Mouse (Mus musculus): ENCODE data around the gene Efna4.

Efna4 gene

DNA sequence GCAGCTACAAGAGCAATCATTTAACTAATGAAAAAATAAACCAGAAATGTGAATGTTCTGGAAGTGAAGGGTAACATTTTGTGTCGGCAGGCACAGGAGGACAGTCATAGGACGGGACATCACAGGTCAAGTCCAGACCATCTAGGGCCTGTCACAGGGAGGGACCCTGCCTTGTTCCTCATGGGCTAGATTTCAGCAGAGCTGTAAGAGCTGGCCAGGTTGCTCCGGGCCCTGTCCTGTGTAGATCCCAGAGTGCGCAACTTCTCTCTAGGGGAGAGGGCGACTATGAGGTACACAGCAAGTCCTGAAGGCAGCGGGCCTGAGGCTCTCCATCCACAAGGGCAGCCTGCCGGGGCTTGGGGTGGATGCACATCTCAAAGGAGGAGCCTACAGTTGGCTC is 23.8 kb upstream of the Efna4 start, which contains the start of gene Dcst2:
TSS of gene Dcst2 (plus strand) at position 301 of the 400 bp plus-strand sequence.
- DNase-seq: no peak

DNA sequence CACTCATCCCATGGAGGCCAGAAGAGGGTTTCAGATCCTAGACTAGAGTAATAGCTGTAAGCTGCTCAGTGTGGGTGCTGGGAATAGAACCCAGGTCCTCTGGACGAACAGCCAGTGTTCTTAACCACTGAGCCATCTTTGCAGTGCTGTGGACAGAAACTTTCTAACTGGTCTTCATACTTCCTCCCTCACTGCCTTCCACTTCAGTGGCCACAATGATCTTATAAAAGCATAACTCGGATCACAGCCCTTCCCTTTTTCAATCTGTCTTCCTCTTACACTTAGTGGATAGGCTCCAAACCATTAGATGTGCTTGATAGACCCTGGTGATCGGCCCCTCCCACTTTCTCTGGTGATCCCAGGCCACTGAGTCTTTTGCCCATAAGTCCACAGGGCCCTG is 22.4 kb upstream of the Efna4 start:
- DNase-seq: peak in 1 of 2 experiments; percentile 3

DNA sequence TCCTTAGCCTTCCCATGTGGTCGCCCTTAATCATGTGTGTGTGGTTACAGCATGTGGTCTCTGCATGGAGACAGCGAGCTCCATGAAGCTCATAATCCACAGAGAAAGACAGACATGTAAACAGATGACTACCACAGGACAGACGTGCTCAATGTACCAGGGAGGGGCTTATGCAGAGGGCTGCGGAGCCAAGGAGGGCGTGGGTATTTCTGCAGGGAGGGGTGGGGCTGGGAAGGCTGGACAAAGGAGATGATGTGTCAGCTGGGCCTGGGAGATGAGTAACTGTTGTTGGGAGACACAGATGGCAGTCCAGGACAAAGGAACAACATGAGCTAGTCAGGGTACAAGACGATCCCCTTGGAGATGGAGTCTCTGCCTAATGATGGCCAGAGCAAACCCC is 21.8 kb upstream of the Efna4 start:
- peak in 1 of 2 experiments; percentile 8 for DNase-seq

DNA sequence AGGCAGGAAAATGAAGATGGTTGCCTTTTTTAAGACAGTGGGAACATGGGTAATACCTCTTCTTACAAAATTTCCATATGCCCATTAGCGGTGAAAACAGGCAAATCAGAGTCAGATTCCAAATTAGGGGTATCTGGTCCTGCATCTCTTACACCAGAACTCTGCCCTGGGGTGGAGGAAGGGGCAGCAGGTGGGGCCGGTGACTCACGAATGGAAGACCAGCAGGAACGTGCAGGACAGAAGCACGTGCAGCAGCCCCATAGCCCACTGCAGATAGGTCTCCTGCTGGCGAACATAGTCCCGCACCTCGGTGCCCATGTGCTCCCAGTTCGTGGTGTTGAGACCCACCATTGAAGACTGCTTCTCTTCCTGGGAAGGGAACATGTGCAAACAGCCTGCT is 18.2 kb upstream of the Efna4 start:
- DNase-seq: peak in 1 of 2 experiments; percentile 2

DNA sequence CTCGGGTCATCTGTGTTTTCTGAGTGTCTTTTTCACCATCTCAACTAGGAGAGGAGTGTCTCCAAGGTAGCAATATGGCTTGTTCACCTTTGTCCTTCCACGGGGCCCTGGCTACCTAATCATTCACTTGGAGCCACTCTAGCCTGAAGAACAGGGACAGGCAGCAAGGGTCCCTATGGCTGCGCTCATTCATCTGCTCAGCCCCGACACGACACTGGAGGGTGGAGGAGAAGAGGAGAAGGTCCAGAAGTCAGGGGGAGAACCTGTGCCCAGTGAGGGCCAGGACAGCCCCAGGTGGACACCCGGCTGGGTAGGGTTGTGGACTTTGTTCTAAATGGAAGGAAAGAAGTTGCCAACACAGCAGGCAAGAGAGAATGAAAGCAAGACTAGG is 17.7 kb upstream of the Efna4 start:
- DNase-seq: peak in 1 of 2 experiments; percentile 1

DNA sequence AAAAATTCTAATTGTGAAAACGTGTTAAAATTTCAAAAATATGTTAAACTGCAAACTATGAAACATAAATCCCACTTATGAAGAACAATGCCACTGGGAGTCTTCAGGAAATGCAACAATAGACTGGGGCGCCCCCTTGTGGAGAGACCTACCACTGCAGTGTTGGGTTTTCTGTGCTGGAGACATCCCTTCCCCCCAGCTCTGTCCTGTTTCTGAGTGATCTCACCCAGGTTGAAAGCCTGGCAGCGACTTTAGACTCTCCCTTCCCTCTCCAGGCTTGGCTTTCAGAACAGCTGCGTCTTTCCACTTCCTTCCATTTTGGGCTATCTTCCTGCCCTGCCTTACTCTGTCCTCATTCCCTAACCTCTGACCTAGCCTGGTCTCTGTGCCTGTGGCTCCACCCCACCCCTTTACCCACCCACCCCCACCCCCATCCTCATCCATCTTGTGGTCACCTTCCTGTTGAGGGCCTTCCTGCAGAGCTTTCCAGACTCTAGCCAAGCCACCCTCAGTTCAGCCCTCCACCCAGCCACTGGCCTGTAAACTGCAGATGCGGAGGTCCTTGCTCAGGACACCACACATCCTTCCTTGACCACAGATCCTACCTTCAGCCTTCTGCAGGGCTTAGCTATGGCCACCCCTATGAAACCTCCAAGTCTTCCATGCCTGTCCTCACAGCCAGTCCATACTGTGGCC is 17.1 kb upstream of the Efna4 start:
- DNase-seq: peak; percentile 92 to 96

DNA sequence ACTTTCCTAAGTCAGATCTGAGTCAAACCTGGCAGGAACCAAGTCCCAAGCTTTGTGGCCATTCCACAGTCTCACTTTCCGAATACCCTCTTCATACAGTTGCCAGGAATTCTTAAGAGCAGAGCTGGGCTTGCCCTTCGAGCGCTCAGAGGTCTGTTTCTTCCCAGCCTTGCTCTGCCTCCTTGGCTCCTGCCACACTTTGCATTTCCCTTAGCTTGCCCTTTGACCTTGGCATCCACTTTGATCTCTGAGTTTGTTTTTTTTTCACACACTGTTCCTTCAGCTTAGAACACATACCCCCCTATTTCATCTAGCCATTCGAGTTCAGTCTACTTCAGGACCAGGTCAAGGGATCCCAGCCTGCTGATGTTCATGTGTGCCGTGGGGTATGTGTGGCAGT is 13.4 kb upstream of the Efna4 start:
- peak in 1 of 2 experiments; percentile 8 for DNase-seq

DNA sequence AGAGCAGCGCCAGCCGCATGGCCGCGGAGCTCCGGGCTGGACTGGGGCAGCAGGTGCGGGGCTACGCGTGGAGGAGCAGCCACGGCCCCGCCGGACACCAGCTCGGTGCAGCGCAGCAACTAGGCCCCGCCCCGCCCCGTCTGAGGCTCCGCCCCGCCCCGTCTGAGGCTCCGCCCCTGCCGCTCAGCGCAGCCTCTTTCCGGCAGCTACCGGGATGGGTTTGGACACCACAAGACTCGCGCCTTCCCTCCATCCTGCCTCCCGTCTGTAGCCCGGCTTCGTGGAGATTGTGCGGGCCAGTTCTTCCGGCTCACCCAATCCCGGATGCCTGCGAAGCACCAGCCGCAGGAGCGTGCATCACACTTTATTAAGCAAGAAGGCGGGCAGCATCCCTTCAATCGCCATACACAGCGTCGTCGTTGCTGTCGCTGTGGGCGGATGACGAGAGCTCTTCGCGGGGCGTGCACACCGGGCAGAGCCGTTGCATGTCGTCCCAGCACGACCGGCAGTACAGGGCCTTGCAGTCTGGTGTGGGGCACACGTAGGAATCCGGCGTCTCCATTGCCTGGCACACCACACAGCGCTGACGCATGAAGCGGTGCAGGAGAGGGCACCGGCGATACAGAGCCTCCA is 12.2 kb upstream of the Efna4 start, which contains the start of gene Adam15:
TSS of gene Adam15 (minus strand) at position 128 of the 633 bp plus-strand sequence.
- peak; percentile 97 to 98 for DNase-seq

DNA sequence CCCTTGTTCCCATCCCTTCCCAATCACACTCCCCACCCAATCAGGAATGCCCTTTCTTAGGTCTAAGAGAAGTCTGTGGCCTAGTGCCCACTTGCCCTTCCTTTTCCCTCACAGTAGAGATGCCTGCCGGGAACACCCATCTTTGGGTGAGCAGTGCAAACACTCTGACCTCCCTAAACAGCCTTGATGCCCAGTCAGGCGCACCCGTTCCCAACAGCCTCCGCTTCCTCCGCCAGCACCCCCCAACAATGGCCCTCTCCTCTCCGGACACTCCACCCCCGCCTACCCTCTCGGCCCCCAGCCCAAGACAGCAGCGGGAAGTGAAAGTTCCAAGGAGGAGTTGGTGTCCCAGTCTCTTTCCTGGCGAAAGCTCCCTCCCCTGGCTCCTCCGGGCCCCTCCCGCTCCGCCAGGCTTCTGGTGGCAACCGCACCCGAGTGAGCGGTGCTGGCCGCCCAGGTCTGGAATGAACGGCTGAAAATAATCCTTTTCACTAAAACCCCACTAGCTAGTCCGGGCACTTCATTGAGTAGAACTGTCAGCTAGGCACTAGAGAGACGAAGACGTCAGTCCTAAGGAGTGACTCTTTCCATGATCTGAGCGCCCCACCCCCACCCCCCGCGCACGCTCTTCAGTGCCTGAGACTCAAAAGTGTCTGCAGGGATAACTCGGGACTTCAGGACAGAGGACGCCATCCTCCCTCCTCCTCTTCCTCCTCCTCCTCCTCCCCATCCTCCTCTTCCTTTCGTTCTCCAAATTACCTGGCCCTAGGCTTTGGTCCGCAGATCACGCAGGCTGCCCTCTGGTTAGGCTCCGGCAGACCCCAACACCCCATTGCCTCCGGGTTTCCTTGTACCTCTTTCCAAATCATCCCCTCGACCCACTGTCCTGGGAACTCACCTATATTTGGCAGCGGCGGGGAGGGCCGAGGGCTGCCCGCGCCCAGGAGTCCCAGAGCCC is 11.4 kb upstream of the Efna4 start:
- DNase-seq: peak; percentile 51 to 57

DNA sequence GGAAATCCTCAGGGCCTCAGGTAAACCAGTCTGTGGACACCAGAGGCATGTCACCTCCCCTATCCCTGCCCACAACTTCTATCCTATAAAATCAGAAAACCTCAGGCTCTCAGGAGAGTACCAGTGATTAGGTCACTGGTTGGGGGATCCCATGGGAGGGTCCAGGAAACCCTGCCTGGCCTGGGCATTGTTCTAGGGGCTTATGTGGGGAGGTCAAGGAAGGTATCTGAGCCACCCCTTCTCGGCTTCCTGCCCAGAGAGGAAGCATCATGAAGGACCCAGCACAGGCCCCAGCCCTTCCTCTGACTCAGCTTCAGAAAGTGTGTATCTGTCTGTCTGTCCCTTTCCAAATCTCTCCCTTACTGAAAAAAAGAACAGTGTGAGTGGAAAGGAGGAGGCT is 10.1 kb upstream of the Efna4 start:
- DNase-seq: no peak

DNA sequence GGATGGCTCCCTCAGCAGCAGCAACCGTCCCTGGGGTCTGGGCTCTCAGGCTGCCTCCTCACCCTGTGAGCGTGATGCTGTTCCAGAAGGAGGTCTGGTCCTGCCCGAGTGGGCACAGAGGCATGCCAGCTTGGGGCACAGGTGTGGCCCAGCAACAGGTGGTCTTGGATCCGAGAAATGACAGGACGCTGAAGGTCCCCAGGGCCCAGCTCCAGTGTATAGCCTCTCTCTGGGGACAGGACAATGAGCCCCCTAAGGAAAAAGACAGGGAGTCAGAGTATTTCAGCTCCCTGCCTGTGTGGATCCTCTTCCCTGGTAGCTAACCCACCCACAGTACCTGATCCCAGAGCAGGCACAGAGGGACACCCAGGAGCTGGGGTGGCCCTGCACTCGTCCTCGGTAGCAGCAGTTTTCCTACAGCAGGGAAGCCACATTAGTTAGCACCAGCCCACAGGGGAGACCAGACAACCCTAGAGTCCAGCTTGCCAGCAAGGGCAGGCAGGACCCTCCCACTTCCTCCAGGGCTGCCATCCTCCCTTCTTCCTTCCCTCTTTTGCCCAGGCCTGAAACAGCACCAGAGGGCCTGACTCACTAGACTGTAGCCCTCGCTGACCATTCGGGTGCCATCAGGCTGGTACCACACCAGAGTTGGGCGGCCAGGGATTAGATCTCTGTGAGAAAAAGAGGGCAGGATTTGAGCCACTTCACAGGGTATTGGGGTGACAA is 9.2 kb upstream of the Efna4 start:
- DNase-seq: peak in 1 of 2 experiments; percentile 13

DNA sequence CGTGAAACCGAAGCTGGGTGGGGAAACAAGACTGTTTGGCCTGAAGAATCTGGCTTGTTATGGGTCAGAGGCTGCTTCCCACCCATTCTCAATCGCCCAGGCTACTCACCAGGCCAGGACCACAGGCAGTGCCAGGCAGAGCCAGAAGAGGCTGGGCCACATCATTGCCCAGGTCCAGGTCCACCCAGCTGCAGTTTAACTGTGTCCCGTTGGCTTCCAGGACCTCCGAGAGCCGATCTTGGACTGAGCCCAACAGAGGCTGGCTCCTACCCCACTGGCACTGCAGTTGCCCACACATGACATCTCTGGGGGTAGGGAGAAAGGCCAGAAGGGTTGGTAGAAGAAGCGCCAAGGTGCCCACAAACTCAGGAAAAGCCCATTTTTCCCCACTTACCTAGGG is 5.5 kb upstream of the Efna4 start:
- peak; percentile 50 to 66 for DNase-seq

DNA sequence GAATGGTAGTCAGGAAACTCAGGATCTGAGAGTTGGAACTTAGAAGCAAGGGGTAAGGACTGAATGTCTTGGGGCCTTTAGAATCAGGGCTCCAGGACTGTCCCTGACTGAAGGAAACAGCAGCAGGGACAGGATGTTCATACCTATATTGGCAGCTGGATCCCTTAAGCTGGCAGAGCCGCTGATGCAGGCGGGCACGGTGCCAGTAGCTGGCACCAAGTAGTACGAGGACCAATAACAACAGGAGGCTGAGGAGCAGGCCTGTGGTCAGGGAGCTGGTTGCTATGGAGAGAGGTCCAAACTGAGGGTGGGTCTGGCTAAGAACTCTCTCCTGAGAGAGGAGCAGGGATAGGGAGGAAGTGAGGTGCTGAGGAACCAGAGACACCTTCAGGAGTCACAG is 4.0 kb upstream of the Efna4 start:
- peak in 1 of 2 experiments; percentile 20 for DNase-seq

DNA sequence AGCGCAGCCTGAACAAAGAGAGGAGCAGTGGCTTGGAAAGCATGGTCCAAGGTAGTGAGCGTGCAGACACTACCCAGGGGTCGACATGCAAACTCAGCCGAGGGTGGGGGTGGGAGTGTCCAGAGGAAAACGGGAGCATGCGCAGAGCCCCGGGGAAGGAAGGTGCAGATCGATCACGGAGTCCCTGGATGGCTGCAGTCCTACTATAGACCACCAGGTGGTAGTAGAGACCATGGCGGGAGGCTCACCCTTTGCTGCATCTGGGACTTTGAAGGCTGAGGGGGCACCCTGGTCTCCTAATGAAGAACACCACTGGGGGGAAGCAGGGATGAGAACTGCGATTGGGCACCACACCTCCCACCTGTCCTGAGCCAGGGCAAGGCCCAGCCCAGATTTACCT is 2.6 kb upstream of the Efna4 start:
- peak; percentile 95 for DNase-seq

DNA sequence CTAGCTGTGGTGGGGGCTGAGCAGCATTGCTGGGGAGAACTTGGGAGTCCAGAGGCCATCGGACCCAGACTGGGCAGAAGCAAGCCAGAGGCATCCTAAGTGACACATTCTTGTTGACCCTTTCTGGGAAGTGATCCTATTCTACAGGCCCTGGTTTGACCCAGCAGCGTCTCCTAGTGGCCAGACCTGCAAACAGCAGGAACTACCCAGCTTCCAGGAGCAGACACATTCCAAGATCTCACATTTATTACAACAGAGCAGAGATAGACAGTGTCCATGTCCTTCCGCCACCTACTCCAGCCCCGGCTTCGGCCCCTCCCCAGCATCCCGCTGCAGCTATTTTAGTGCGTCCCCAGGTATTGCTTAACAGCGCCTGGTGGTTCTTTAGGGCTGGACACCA is 1.6 kb upstream of the Efna4 start:
- peak; percentile 82 to 87 for DNase-seq

DNA sequence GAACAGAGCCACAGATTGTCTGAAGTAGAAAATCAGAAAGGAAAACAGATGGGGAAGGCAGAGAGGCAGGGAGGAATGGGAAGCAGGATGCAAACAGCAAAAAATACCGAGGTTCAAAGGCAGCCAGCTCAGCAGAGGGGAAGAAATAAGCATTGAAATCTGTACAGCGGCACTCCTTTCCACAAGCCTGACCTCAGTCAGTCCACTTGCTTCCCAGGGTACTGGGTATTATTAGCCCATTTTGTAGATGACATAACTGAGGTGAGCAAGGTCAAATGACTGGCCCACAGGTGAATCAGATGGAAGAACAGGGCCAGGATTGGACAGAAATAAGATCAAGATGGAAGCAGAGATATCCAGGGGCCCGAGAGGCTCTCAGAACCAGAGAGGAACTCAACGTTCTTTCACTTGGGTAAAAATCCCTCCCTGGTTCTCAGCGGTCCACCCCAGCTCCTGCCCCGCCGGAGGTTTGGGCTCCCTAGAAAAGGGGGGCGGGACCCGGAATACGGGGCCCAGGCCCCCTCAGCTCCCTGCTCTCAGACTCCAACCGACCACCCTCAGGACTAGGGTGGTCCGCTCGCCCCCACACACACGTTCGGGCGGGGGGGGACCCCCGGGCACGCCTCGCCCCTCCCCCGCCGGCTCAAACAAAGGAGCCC is 637 bp downstream of the Efna4 start:
- DNase-seq: no peak

DNA sequence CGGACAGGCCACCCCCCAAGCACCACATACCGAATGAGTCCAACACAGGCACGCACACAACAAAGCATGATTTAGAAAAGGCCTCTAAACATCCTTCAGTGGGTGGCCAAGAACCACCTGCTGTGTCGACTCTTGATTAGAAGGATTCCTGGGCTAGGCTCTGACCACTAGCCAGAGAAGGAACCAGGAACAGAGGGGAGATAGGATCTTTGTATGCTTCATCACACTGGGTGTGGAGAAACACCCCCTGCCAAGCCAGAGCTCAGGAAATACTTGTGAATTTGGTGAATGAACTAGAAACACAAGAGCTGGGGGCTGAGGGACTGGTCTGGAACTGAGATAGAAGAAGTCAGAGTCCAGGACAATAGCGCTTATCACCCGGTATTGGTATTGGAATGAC is 1.3 kb downstream of the Efna4 start:
- peak in 1 of 2 experiments; percentile 19 for DNase-seq

DNA sequence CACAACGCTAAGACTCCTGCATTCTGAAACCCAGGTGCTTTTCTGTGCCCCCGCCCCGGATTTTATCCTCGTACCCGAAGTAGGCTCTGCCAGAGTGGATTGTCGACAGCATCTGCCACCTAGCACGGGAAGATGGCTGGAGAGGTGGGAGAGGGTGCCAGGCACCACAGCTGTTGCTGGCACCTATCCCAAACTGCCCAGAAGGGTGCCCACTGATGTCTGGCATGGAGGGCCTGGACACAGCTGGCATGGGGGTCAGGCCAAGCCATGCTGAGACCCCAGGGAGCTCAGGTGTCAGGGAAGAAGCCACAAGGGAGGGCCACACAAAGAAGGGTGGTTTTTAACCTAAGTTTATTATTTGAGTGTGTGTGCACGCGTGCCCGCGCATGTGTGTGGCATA is 4.8 kb downstream of the Efna4 start:
- DNase-seq: peak; percentile 83 to 86

DNA sequence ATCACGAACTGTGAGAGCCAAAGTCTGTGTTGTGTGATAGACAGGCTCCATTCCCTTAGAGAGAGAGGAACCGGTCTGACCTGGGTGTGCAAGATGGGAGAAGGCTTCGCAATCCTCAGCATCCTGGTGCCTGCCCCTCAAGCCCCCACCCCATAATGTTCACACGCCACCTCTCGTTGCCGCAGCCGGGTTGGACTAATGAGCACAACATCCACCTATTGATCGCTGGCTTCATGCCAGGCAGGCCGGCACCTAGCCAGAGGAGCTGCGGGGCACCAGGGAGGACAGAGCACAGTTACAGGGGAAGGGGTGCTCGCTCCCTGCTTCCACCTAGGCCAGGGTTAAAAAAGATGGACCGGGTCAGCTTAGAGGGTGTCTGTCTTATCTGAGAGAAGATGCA is 5.4 kb downstream of the Efna4 start:
- peak; percentile 73 to 77 for DNase-seq

DNA sequence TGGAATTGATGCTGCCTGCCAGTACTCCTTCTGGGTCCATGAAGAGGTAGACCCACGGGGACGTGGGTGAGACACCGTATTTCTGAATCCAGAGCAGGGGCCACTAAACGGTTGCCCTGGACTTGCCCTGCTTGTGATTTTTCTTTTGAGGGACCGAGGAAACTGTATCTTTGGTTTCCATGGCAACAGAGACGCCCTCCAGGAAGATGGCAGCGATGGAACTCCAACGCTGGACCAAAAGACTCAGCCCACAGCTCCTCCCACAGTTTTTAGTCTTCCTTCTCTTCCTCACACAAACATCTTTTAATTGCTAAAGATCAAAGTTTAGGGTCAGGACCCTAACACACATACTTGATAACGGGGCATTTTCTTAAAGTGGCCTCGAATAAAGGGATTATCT is 5.8 kb downstream of the Efna4 start:
- DNase-seq: peak; percentile 25 to 45

DNA sequence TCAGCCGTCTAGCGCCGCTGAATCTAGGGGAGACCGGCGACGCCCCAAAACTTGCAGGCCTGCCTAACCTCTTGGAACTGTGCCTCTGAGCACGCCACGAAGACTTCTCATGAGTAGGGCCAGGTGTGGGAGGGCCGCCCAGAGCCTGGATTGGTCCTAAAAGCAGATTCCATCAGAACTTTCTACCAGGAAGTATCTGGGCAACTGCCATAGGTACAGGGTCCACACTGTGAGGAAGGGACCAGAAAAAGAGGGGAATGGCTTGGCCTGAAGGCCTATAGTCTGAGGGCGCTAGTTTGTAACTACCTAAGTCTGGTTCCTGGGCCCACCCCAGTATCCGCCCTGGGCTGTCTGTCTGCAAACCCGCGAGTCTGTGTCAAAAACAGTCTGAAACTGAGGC is 6.3 kb downstream of the Efna4 start:
- peak; percentile 19 to 21 for DNase-seq

DNA sequence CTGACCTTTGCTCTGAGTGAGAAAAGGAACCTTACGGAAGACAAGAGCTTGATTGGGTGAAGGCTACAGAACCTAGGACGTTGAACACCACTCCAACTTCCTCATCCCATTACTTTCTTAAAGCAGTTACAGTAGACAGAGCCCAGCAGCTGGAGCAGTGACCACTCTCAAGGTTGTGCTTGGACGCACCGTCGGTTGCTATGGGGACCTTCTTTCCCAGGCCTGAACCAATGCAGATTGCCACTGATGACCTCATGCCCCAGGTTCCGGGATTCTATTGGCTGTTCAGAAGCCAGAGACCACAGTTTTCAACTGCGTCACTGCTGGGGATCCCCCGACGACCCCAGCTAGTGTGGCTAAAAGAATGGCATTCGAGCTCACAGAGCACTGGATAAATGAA is 6.9 kb downstream of the Efna4 start:
- DNase-seq: peak; percentile 56

All from cerebellum, postnatal 10 days (tissue).